Mouse (Mus musculus): ENCODE measurements around the gene Pfn1. TPM values are rescaled to one million over a fixed set of nuclear protein-coding genes. Genes with fewer than 3 reads are reported as not detected.

Pfn1 gene
- polyA plus RNA-seq, 1 experiment: 2,636 TPM

- H3K79me2 ChIP-seq (ENCODE audit: control insufficient read depth, insufficient read depth): no peaks in the 10 kb centered on the region
- no peak overlapping the region for H3K4me3 ChIP-seq
- H3K27me3 ChIP-seq (ENCODE audit: control insufficient read depth, insufficient read depth, insufficient read length): no peaks in the 10 kb centered on the region
- TF ChIP-seq MAX (IDR thresholded peaks at IDR 0.05; ENCODE audit: low read depth): no peak
- no peak for TF ChIP-seq MYOD1 (IDR thresholded peaks at IDR 0.05; ENCODE audit: control insufficient read depth in 1 of 3, insufficient read length in 2 of 3, low read depth in 2 of 3)
- no peak for TF ChIP-seq REST (IDR thresholded peaks at IDR 0.05; ENCODE audit: insufficient read depth, insufficient read length)
- no peak for TF ChIP-seq USF1 (IDR thresholded peaks at IDR 0.05; ENCODE audit: low read depth)
- no peak for TF ChIP-seq CEBPB (IDR thresholded peaks at IDR 0.05; ENCODE audit: insufficient read depth, poor library complexity, severe bottlenecking)
- no peak for TF ChIP-seq POLR2A (IDR thresholded peaks at IDR 0.05; ENCODE audit: insufficient read length, low read depth)
- TF ChIP-seq POLR2AphosphoS2 (IDR thresholded peaks at IDR 0.05; ENCODE audit: insufficient read length, low read depth): no peak
- TF ChIP-seq MYOG (IDR thresholded peaks at IDR 0.05; ENCODE audit: control insufficient read depth in 1 of 3, insufficient read depth in 1 of 3, insufficient read length in 2 of 3, low read depth in 2 of 3): no peak
- no peak for TF ChIP-seq E2F4 (IDR thresholded peaks at IDR 0.05; ENCODE audit: insufficient read depth)
- H3K36me3 ChIP-seq (ENCODE audit: control insufficient read depth, insufficient read depth): no peaks in the 10 kb centered on the region
- H3K4me2 ChIP-seq (ENCODE audit: low read depth): no peak overlapping the region
- H3ac ChIP-seq (ENCODE audit: control insufficient read depth, insufficient read length): no peak overlapping the region
These were observed 35.1 kb upstream of the Pfn1 start for GRCm38 (mm10) chr11:70689578-70689977.

GRCm38 (mm10) chr11:70688372-70688771, 33.9 kb upstream of the Pfn1 start:
- H3K4me2 ChIP-seq (ENCODE audit: low read depth): peak overlapping the region; percentile 78
- no peaks in the 10 kb centered on the region for H3K79me2 ChIP-seq (ENCODE audit: control insufficient read depth, insufficient read depth)
- H3K4me3 ChIP-seq: peak overlapping the region; percentile 68
- no peak for TF ChIP-seq MAX (IDR thresholded peaks at IDR 0.05; ENCODE audit: low read depth)
- TF ChIP-seq POLR2A (IDR thresholded peaks at IDR 0.05; ENCODE audit: insufficient read length, low read depth): no peak
- no peak for TF ChIP-seq SRF (IDR thresholded peaks at IDR 0.05; ENCODE audit: control insufficient read depth, insufficient read length, low read depth)
- TF ChIP-seq USF1 (IDR thresholded peaks at IDR 0.05; ENCODE audit: low read depth): no peak
- TF ChIP-seq POLR2AphosphoS2 (IDR thresholded peaks at IDR 0.05; ENCODE audit: insufficient read length, low read depth): no peak
- TF ChIP-seq TCF3 (IDR thresholded peaks at IDR 0.05; ENCODE audit: insufficient read length, low read depth): no peak
- TF ChIP-seq CEBPB (IDR thresholded peaks at IDR 0.05; ENCODE audit: insufficient read depth, poor library complexity, severe bottlenecking): no peak
- TF ChIP-seq TCF12 (IDR thresholded peaks at IDR 0.05; ENCODE audit: insufficient read depth, poor library complexity, severe bottlenecking): no peak
- no peak for TF ChIP-seq MYOD1 (IDR thresholded peaks at IDR 0.05; ENCODE audit: control insufficient read depth in 1 of 3, insufficient read length in 2 of 3, low read depth in 2 of 3)
- no peak for TF ChIP-seq REST (IDR thresholded peaks at IDR 0.05; ENCODE audit: insufficient read depth, insufficient read length)
- TF ChIP-seq E2F4 (IDR thresholded peaks at IDR 0.05; ENCODE audit: insufficient read depth): no peak
- no peaks in the 10 kb centered on the region for H3K36me3 ChIP-seq (ENCODE audit: control insufficient read depth, insufficient read depth)
- no peaks in the 10 kb centered on the region for H3K27me3 ChIP-seq (ENCODE audit: control insufficient read depth, insufficient read depth, insufficient read length)
- peak overlapping the region; percentile 53 for H3ac ChIP-seq (ENCODE audit: control insufficient read depth, insufficient read length)

DNA sequence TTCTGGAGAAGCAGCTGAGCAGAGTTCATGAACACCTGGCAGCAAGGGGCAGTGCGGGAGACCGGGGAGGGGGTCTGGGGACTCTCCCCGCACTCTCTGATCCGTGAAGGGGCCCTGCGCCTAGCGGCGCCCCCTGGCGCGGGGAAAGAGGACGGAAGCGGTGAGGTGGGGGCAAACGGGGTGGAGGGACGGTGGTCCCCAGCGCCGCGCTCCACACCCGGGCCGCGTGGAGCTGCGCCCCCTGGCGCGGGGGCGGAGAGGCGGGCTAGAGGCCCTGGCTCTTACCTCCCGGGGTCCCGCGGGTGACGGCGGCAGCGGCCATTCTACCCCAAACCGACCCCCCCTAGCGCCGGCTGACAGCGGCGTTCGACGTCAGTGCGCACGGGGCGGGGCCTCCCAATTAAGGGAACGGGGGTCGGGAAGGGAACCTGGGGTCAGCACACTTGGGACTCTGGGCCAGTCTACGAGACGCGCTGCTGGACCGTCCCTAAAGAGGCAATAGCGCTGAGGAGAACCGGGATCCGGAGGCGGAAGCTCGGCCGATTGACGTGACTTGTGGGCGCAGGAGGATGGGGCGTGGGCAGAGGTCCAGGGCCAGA, 33.3 kb upstream of the Pfn1 start, which contains the start of gene Camta2:
Gene Camta2 (minus strand): TSS at position 505 of the 599 bp plus-strand sequence.
- H3K4me2 ChIP-seq (ENCODE audit: low read depth): peak within 1 kb of the TSS; percentile 94
- peak within 1 kb of the TSS; percentile 53 for H3ac ChIP-seq (ENCODE audit: control insufficient read depth, insufficient read length)
- H3K4me3 ChIP-seq: peak within 1 kb of the TSS; percentile 68
- no peaks in the 10 kb centered on the region for H3K27me3 ChIP-seq (ENCODE audit: control insufficient read depth, insufficient read depth, insufficient read length)
- no peaks in the 10 kb centered on the region for H3K36me3 ChIP-seq (ENCODE audit: control insufficient read depth, insufficient read depth)
- no peaks in the 10 kb centered on the region for H3K79me2 ChIP-seq (ENCODE audit: control insufficient read depth, insufficient read depth)
- TF ChIP-seq SRF (IDR thresholded peaks at IDR 0.05; ENCODE audit: control insufficient read depth, insufficient read length, low read depth) (peak; percentile 94), MAX (IDR thresholded peaks at IDR 0.05; ENCODE audit: low read depth) (no peak), CEBPB (IDR thresholded peaks at IDR 0.05; ENCODE audit: insufficient read depth, poor library complexity, severe bottlenecking) (no peak), POLR2AphosphoS2 (IDR thresholded peaks at IDR 0.05; ENCODE audit: insufficient read length, low read depth) (peak; percentile 75), MYOG (IDR thresholded peaks at IDR 0.05; ENCODE audit: control insufficient read depth in 1 of 3, insufficient read depth in 1 of 3, insufficient read length in 2 of 3, low read depth in 2 of 3) (no peak), POLR2A (IDR thresholded peaks at IDR 0.05; ENCODE audit: insufficient read length, low read depth) (peak; percentile 82)

GRCm38 (mm10) chr11:70686901-70687566, 32.6 kb upstream of the Pfn1 start:
- TF ChIP-seq POLR2AphosphoS2 (IDR thresholded peaks at IDR 0.05; ENCODE audit: insufficient read length, low read depth): no peak
- TF ChIP-seq POLR2A (IDR thresholded peaks at IDR 0.05; ENCODE audit: insufficient read length, low read depth): no peak
- no peak for TF ChIP-seq USF1 (IDR thresholded peaks at IDR 0.05; ENCODE audit: low read depth)
- no peak for TF ChIP-seq MYOD1 (IDR thresholded peaks at IDR 0.05; ENCODE audit: control insufficient read depth in 1 of 3, insufficient read length in 2 of 3, low read depth in 2 of 3)
- no peak for TF ChIP-seq SRF (IDR thresholded peaks at IDR 0.05; ENCODE audit: control insufficient read depth, insufficient read length, low read depth)
- no peak for TF ChIP-seq MYOG (IDR thresholded peaks at IDR 0.05; ENCODE audit: control insufficient read depth in 1 of 3, insufficient read depth in 1 of 3, insufficient read length in 2 of 3, low read depth in 2 of 3)
- no peak for TF ChIP-seq TCF12 (IDR thresholded peaks at IDR 0.05; ENCODE audit: insufficient read depth, poor library complexity, severe bottlenecking)
- TF ChIP-seq E2F4 (IDR thresholded peaks at IDR 0.05; ENCODE audit: insufficient read depth): no peak
- no peak for TF ChIP-seq TCF3 (IDR thresholded peaks at IDR 0.05; ENCODE audit: insufficient read length, low read depth)
- no peak for TF ChIP-seq MAX (IDR thresholded peaks at IDR 0.05; ENCODE audit: low read depth)
- no peak for TF ChIP-seq CEBPB (IDR thresholded peaks at IDR 0.05; ENCODE audit: insufficient read depth, poor library complexity, severe bottlenecking)
- no peak for TF ChIP-seq REST (IDR thresholded peaks at IDR 0.05; ENCODE audit: insufficient read depth, insufficient read length)
- peak overlapping the region; percentile 94 for H3K4me2 ChIP-seq (ENCODE audit: low read depth)
- peak overlapping the region; percentile 53 for H3ac ChIP-seq (ENCODE audit: control insufficient read depth, insufficient read length)
- no peaks in the 10 kb centered on the region for H3K27me3 ChIP-seq (ENCODE audit: control insufficient read depth, insufficient read depth, insufficient read length)
- H3K36me3 ChIP-seq (ENCODE audit: control insufficient read depth, insufficient read depth): no peaks in the 10 kb centered on the region
- no peaks in the 10 kb centered on the region for H3K79me2 ChIP-seq (ENCODE audit: control insufficient read depth, insufficient read depth)
- H3K4me3 ChIP-seq: peak overlapping the region; percentile 68

All from myocyte (in vitro differentiated cells).